Mouse (Mus musculus): Measurements from ENCODE around the gene Polr3e. TPM values are rescaled to one million over a fixed set of nuclear protein-coding genes. Genes with fewer than 3 reads are reported as not detected.

The Polr3e gene
- polyA plus RNA-seq, 1 experiment from 2014 or later, result 36.9 TPM

Other genes starting within 250 kb of the Polr3e start
- 0.31 and 0.40 TPM in 2 replicates for gene Pdzd9, start 247.4 kb upstream of the Polr3e start, polyA plus RNA-seq (2016; fragmentation: Nextera tagmentation; extraction: Ambion mirVana)
- gene Mosmo, start 240.1 kb upstream of the Polr3e start, polyA plus RNA-seq (2016; fragmentation: Nextera tagmentation; extraction: Ambion mirVana), result 11.5 and 12.5 TPM in 2 replicates
- 0.39 and 0.60 TPM in 2 replicates for gene Vwa3a, start 178.4 kb upstream of the Polr3e start, polyA plus RNA-seq (2016; fragmentation: Nextera tagmentation; extraction: Ambion mirVana)
- not detected in 2 replicates for gene Gm5737, start 105.4 kb upstream of the Polr3e start, polyA plus RNA-seq (2016; fragmentation: Nextera tagmentation; extraction: Ambion mirVana)
- gene Eef2k, start 74.9 kb upstream of the Polr3e start, polyA plus RNA-seq (2016; fragmentation: Nextera tagmentation; extraction: Ambion mirVana), result 16.3 and 17.3 TPM in 2 replicates
- 10.3 and 14.4 TPM in 2 replicates for gene Cdr2, start 64.6 kb downstream of the Polr3e start, polyA plus RNA-seq (2016; fragmentation: Nextera tagmentation; extraction: Ambion mirVana)
- gene Mfsd13b, start 64.8 kb downstream of the Polr3e start, polyA plus RNA-seq (2016; fragmentation: Nextera tagmentation; extraction: Ambion mirVana), result 0.11 TPM in 1 of 2 replicates, not detected in the other
- 93.7 and 135 TPM in 2 replicates for gene Mettl9, start 116.7 kb downstream of the Polr3e start, polyA plus RNA-seq (2016; fragmentation: Nextera tagmentation; extraction: Ambion mirVana)
- 0.39 and 0.92 TPM in 2 replicates for gene Igsf6, start 156.8 kb downstream of the Polr3e start, polyA plus RNA-seq (2016; fragmentation: Nextera tagmentation; extraction: Ambion mirVana)
- gene Otoa, start 163.9 kb downstream of the Polr3e start, polyA plus RNA-seq (2016; fragmentation: Nextera tagmentation; extraction: Ambion mirVana), result 0.04 TPM in 1 of 2 replicates, not detected in the other